Mouse (Mus musculus) left cerebral cortex, adult 2 months (tissue): Measurements from ENCODE around the gene Vps4b. TPM values are rescaled to one million over a fixed set of nuclear protein-coding genes. Genes with fewer than 3 reads are reported as not detected.
"Not testable (repeated sequence)": the region's sequence is repeated elsewhere in the genome, so short reads cannot be mapped to it uniquely, and the experiment has no call there.

Source experiments
- DNase-seq, 2 experiments: peaks; one replicate each; pipeline ENCODE4 v3.0.0; 2021 to 2022; ENCODE audit warnings: low spot score in 2 of 2, mixed read lengths in 1 of 2; ENCODE audit errors: extremely low spot score in 1 of 2
- H3K27ac ChIP-seq: fragments of 200-600 bp; 2 replicates; pipeline ENCODE4 v1.8.1; 2022
- H3K4me3 ChIP-seq: fragments of 200-600 bp; 2 replicates; pipeline ENCODE4 v1.8.1; 2022
- CTCF ChIP-seq: fragments of 200-600 bp; IDR thresholded peaks from 2 replicates; pipeline ENCODE4 v1.8.1; 2022; ENCODE audit warnings: antibody characterized with exemption, mild to moderate bottlenecking, moderate library complexity
- intact Hi-C: fragments of 180-260 bp; cut with DNase I; formaldehyde crosslinking; loops from one replicate; pipeline ENCODE4 v1.15.1; 2025
- total RNA-seq, 2 experiments: library from RNA; stranded (reverse); gene quantifications; 2 replicates each; pipeline ENCODE4 v1.2.3; 2021

Gene Vps4b
- total RNA-seq, 2 experiments from 2014 or later, result 57.2 to 59.3 TPM

DNA sequence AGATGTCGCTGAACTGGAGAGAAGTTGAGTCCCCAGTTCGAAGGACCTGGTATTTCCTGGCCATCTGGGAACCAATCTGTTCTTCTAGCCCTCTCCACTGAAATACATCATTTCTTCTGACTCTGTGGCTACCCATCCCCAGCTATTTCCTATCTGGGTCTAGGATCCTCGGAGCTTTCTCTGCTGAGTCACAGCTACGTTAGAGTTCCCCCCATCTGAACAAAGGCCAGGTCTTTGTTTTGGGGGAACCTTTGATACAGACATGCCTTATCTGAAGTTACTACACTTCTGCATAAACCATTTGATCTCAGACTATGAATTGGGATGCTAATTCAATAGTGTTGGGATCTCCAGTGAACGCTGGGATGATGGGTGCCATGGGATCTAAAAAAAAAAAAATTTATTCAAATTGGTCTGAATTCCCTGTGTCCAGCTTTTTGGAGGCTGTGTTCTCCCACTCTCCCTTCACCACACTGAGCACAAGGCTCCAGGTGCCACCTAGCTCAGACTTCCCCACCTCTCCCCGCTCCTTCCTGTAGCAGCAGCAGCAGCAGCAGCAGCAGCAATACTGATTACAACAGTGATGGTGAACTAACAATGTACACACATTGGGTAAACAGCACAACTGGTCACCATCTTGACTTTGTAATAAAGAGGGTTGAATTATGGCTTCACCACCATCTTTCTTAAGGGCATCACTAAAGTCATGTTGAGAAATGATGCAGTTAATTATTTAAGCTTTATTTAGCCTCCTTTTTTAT lies 47.8 kb downstream of the Vps4b start:
- DNase-seq, result no peak
- Histone ChIP-seq H3K4me3 (no peak overlapping the region), H3K27ac (no peak overlapping the region)
- no peak for TF ChIP-seq CTCF
- intact Hi-C loops, result no loop called here

DNA sequence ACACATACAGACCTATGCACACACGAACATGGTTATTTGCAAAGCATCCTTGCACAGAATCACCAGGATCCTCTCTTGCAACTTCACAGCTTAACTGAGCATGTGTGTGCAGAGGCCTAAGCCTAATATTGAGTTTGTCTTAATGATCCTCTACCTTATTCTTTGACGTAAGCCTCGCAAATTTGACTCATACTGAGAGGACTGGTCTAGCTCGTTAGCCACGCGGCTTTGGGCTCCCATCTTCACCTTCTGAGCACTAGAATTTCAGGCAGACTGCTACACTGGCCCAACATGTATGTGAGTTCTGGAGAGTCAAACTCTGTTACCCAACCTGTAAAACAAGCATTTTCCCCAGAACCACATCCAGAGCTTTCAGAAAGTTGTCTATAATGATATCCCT lies 53.5 kb downstream of the Vps4b start:
- no peak overlapping the region for H3K27ac ChIP-seq
- DNase-seq, result no peak
- TF ChIP-seq CTCF, result no peak
- H3K4me3 ChIP-seq, result no peak overlapping the region
- intact Hi-C loops, result no loop called here

DNA sequence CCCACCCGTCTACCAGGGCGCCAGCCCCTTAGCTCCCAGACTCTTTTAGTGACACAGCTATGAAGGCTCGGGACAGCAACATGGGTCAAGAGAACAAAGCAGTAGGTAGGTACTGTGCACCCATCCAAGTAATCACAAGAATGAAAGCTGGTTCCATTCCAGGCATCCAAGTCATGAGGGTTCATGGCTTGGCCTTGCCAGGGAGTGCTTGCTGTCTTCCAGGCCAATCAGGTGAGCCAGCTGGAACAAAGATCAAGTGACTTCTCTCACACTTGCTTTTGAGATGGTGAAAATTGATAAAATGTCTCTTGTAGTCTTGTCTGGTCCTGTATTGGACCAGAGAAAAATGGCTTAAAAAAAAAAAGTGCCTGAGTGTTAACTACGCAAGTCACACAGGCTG lies 55.8 kb downstream of the Vps4b start:
- Histone ChIP-seq H3K4me3 (no peak overlapping the region), H3K27ac (no peak overlapping the region)
- intact Hi-C loops, result no loop called here
- no peak for TF ChIP-seq CTCF
- DNase-seq, result no peak

DNA sequence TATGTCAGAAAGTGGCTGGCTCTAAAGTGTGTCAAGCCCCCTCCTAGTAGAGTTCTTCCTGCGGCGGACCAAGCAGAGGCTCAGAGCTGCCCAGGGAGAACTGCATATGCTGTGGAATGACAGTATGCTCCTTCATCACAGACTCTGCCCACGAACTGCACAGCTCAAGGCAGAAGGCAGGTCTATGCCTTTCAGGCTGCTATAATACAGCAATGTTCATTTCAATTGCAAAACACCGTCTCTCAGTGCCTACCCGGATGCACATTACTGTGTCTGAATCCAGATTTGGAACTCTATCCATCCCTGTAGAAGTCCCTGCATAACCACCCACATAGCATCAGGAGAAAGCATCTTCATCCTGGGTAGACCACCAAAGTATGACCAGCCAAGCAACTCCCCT lies 56.7 kb downstream of the Vps4b start:
- TF ChIP-seq CTCF, result no peak
- no peak overlapping the region for H3K4me3 ChIP-seq
- H3K27ac ChIP-seq, result no peak overlapping the region
- intact Hi-C loops, result loop anchor here (5.0 kb wide), 1 partner anchor 142 kb away; no protein-coding TSS in a partner anchor
- no peak for DNase-seq

DNA sequence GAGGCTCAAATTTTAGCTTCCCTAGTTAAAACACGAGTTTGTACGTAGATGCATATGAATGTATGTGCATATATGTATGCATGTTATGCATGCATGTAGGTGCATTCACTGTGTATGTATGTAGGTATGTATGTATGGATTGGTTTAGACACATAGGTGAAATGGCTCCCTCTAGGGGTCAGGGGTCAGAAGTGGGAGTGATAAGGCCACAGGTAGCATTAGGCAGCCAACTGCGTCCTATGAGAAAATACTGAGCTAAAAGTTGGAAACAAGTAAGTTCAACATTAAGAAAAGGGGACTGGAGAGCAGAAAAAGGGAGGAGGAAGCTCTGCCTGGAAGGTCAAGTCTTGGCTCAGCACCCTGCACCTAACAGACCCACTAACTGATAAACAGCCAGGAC lies 58.4 kb downstream of the Vps4b start:
- DNase-seq, result no peak
- Histone ChIP-seq H3K4me3 (no peak overlapping the region), H3K27ac (no peak overlapping the region)
- TF ChIP-seq CTCF, result peak; percentile 26
- intact Hi-C loops, result loop anchor here (5.0 kb wide), 1 partner anchor 144 kb away; no protein-coding TSS in a partner anchor

DNA sequence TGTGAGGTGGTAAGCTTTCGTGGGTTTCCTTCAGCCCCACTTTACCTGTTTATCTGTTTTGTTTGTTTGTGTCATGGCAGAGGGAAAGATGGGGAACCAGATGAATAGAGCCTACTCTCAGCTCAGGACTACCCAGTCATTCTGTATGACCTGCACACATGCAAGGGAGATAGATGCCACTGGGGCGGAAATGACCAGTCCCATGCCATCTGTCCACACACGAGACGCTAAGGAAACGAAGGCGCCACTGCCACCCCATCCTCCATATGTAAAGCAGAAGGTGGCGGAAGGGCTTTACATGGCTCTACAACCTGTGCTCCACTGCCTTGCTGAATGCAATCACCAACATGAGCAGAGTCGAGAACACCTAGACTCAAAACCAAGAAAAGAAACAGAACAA lies 60.3 kb downstream of the Vps4b start:
- H3K27ac ChIP-seq, result no peak overlapping the region
- no peak overlapping the region for H3K4me3 ChIP-seq
- intact Hi-C loops, result loop anchor here (5.0 kb wide), 1 partner anchor 146 kb away; no protein-coding TSS in a partner anchor
- TF ChIP-seq CTCF, result no peak
- DNase-seq, result no peak

DNA sequence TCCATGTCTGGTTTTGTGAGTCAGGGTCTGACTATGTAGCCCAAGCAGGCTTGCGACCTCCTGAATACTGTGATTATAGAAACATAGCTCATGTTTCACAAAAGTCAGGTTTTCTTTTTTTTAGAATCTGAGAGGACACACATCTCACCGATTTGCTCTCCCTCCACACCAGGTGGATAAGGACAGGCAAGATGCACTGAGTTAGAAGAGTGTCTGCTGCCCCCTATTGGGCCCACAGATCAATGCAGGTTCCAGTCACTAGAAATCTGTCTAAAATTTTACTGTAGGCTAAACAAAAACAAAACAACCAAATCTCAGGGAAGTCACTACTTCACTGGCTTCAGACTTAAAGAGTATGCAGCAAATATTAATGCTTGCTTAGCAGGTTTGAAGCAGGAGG lies 60.9 kb downstream of the Vps4b start:
- H3K4me3 ChIP-seq, result no peak overlapping the region
- DNase-seq, result peak; percentile 44 to 53
- intact Hi-C loops, result loop anchor here (5.0 kb wide), 1 partner anchor 147 kb away; no protein-coding TSS in a partner anchor
- no peak overlapping the region for H3K27ac ChIP-seq
- peak; percentile 90 for TF ChIP-seq CTCF

DNA sequence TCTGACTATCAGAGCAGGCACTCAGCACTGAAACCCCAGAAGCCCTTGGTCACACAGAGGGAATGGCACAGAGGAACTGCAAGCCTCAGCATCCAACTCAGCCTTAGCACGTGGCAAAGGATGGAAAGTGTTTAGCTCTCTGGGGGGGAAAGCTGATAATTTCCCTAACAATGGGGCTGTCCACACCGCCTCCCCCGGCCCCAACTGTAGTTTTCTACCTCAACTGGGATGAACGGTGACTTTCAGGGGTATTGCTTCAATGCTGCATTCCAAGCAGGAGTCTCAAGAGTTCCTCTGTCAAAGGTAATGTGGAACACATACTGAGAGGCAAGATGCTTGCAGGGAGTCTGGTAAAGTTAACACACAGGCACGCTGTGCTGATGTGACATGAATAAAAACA lies 74.5 kb downstream of the Vps4b start:
- no peak for DNase-seq
- TF ChIP-seq CTCF, result no peak
- intact Hi-C loops, result no loop called here
- Histone ChIP-seq H3K27ac (no peak overlapping the region), H3K4me3 (no peak overlapping the region)

DNA sequence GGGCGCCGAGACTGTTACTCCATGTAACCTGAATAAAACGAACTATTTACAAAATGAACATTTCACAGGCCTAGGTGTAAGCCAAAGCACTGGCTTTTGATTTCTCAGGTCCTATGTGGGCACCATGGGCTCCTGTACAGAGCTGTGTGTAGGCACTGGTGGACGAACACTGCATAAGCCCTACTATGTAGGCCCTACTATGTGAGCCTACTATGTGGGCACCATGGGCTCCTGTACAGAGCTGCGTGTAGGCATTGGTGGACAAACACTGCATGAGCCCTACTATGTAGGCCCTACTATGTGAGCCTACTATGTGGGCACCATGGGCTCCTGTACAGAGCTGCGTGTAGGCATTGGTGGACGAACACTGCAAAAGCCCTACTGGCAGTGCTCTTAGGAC lies 78.8 kb downstream of the Vps4b start:
- intact Hi-C loops, result loop anchor here (1.0 to 10.0 kb wide), 4 partner anchors 41 to 653 kb away; partner anchors contain the start of gene Kdsr
- DNase-seq, H3K4me3 ChIP-seq, H3K27ac ChIP-seq: not testable (repeated sequence)

DNA sequence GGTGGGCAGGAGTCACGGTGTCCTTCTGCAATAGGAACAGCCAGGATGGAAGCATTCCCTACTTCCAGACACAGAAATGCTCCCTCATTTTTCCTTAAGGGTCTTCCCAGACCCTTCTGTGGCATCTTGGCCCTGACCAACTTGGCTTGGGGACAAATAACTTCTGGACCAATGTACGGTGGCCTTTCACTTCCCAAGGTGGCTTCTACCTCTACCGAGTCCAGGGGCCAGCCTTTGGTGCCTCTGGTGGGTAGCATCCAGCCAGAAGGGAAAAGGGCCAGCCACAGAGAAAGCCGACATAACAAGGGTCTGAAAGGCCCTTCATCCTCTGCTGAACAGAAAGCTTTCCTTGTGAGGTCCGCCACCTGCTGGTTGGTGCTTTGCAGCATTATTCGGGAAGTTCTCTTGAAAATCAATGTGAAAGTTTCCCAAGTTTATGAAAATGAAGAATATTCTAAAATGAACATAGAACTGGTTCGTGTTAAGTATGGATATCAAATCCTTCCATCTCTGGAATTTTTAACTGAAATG lies 79.4 kb downstream of the Vps4b start:
- H3K27ac ChIP-seq, result no peak overlapping the region
- intact Hi-C loops, result loop anchor here (1.0 to 10.0 kb wide), 4 partner anchors 42 to 652 kb away; partner anchors contain the start of gene Kdsr
- peak; percentile 69 to 82 for DNase-seq

DNA sequence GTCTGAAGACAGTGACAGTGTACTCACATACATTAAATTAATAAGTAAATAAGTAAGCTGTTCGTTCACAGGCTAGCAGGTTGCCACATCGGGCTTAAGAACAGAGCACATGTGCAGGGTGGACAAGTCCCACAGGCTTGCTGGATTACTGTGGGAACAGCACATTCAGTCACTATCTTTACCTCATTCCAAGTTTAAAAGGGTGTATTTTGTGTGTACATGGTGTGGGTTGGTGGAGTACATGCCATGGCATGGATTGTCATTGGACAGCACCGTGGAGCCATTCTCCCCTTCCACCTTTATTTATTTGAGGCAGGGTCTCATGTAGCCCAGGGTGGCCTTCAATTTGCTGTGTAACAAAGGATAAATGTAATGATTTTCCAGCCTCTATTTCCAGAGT lies 80.4 kb downstream of the Vps4b start:
- DNase-seq, result no peak
- Histone ChIP-seq H3K4me3 (no peak overlapping the region), H3K27ac (no peak overlapping the region)
- intact Hi-C loops, result loop anchor here (2.0 to 10.0 kb wide), 2 partner anchors 43 to 651 kb away; partner anchors contain the start of gene Kdsr
- TF ChIP-seq CTCF, result no peak; the same call in 1 of the 2 replicates

More for the DNA sequence above, 79.4 kb downstream of the Vps4b start:
- H3K4me3 ChIP-seq, result no peak overlapping the region
- TF ChIP-seq CTCF, result peak; percentile 87

DNA sequence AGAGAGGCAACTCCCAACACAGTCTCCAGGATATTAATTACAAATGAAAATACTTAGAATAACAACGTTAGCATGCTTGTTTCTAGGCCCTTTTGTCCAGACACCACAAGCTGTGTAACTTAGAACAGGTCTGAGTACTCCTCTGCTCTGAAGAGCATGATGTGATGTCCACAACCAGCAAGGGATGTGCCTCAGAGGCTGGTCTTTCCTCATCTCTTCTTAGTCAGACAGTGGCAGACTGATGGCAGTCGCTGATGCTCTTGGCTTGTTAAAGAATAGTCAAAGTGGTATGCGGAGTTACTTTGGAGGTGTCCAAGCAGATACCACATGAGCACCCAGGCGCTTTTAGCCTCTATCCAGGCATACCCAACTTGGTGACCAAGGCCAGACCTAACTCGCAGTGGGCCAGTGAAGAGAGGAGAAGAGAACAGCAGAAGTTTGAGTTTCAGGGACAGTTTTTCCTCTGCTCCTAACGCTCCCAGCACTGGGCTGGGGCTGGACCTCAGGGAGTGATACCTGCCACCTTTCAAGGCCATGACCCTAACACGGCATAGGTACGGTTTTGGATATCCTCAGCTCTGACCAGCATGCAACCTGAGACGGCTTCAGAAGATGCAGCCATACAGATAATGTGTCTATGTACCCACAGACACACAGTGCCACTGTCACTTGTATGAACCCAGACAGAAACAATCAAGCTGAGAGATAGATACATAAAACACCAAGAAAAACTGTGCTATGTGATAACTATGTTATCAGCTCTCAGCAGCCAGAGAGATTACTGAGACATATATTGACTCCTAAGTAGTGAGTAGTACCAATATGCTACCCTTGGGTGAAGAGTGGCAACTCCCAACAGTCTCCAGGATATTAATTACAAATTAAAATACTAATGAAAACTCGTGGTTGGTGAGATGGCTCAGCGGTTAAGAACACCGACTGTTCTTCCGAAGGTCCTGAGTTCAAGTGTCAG lies 81.1 kb downstream of the Vps4b start:
- no peak overlapping the region for H3K4me3 ChIP-seq
- TF ChIP-seq CTCF, result no peak
- no peak for DNase-seq
- H3K27ac ChIP-seq, result no peak overlapping the region
- intact Hi-C loops, result loop anchor here (2.0 to 10.0 kb wide), 2 partner anchors 43 to 651 kb away; partner anchors contain the start of gene Kdsr
